ENCODE assay signal across 22 mouse cellular contexts in genomic region chr17:72477889-72478405, GRCm38 (mm10).
A peak's percentile ranks its signal among the peaks of the same experiment; 100 is the strongest.
DNase-seq lines count a peak whose midpoint lies in the region; ATAC-seq lines count a peak whose summit lies in the region.
"Had no signal": no experiment of that assay in that cellular context is flagged by ENCODE, and none has a peak within 500 bp of the region (broad histone marks: within the 10 kb centered on the region; RNA-seq: fewer than 3 reads in every experiment).

No protein-coding gene starts in this region.

- no peak for DNase-seq in frontal cortex, postnatal 25 days (ENCODE audit: low spot score in 2 of 2)
- peak; percentile 3 to 4 for DNase-seq in layer of hippocampus, postnatal 36 days
- DNase-seq in layer of hippocampus, postnatal 10 days (ENCODE audit: low spot score in 2 of 2) = no peak
- peak; percentile 4 for DNase-seq in right cerebral cortex, postnatal 25 days
- no peak for DNase-seq in right cerebral cortex, postnatal 14 days
- DNase-seq in telencephalon, adult 2 months (ENCODE audit: low read depth, low spot score) = peak; percentile 21
- DNase-seq: adrenal gland, postnatal 10 days; cerebellum, adult 18-20 months; cerebellum, postnatal 10 days; heart, postnatal 36 days; kidney, adult 2 months; kidney, postnatal 36 days; lung, embryonic 14.5 days; lung, postnatal 14 days; thymus, adult 2 months; thymus, postnatal 4 days had no signal

- ATAC-seq in frontal cortex, adult (ENCODE audit: low TSS enrichment) = peak; percentile 77
- ATAC-seq in CD4-positive, CD25-positive, alpha-beta regulatory T cell, adult 4 months = no peak
- ATAC-seq: forebrain, embryonic 14.5 days; hindbrain, postnatal 0 days; intestine, embryonic 15.5 days; midbrain, embryonic 15.5 days had no signal

Comparison
In these comparisons a context has a peak if more than half of its experiments do, and no peak if none do; other contexts are left out.
1. DNase-seq: peak in layer of hippocampus, postnatal 36 days (2 of 2), right cerebral cortex, postnatal 25 days (single experiment) and telencephalon, adult 2 months (single experiment); none in frontal cortex, postnatal 25 days (0 of 2), layer of hippocampus, postnatal 10 days (0 of 2) and right cerebral cortex, postnatal 14 days (single experiment).